Mouse (Mus musculus) midbrain, embryonic 10.5 days (tissue): ENCODE results near the gene Cep78. TPM values are rescaled to one million over a fixed set of nuclear protein-coding genes. Genes with fewer than 3 reads are reported as not detected.
A peak's percentile ranks its signal among the peaks of the same experiment; 100 is the strongest.

ENCODE experiments used
- DNase-seq: peaks from one replicate; pipeline ENCODE4 v3.0.0-alpha.2; 2017; ENCODE audit warnings: low spot score
- H3K27ac ChIP-seq: fragments of 300-500 bp; sonication (generic); replicated peaks from 2 replicates; pipeline ENCODE4 v1.5.1; 2016; ENCODE audit warnings: mild to moderate bottlenecking
- H3K27me3 ChIP-seq: fragments of 300-500 bp; sonication (generic); 2 replicates; pipeline ENCODE4 v1.6.1; 2016; ENCODE audit warnings: low read depth, mild to moderate bottlenecking; ENCODE audit not compliant: poor library complexity, severe bottlenecking
- H3K36me3 ChIP-seq: fragments of 300-500 bp; sonication (generic); 2 replicates; pipeline ENCODE4 v1.6.1; 2016; ENCODE audit warnings: mild to moderate bottlenecking, moderate library complexity
- H3K4me1 ChIP-seq: fragments of 300-500 bp; sonication (generic); 2 replicates; pipeline ENCODE4 v1.6.1; 2016
- H3K4me3 ChIP-seq: fragments of 300-500 bp; sonication (generic); 2 replicates; pipeline ENCODE4 v1.5.1; 2016; ENCODE audit warnings: mild to moderate bottlenecking, moderate library complexity
- H3K9me3 ChIP-seq: fragments of 300-500 bp; sonication (generic); replicated peaks from 2 replicates; pipeline ENCODE4 v1.6.1; 2016; ENCODE audit warnings: mild to moderate bottlenecking
- WGBS: fragments of 180-500 bp; shearing (Covaris S2); methylation state at CpG from one replicate; pipeline ENCODE4 v1.1.7; 2016; 5-methylcytosine and 5-hydroxymethylcytosine counted together
- polyA plus RNA-seq: library from polyadenylated mRNA; unstranded; fragments of >200 nt; fragmentation: Nextera tagmentation; extraction: Ambion mirVana; gene quantifications from 2 replicates; pipeline ENCODE4 v1.2.1, GENCODE M21; 2016

Cep78 gene
- polyA plus RNA-seq, 1 experiment from 2014 or later: 59.4 TPM

DNA sequence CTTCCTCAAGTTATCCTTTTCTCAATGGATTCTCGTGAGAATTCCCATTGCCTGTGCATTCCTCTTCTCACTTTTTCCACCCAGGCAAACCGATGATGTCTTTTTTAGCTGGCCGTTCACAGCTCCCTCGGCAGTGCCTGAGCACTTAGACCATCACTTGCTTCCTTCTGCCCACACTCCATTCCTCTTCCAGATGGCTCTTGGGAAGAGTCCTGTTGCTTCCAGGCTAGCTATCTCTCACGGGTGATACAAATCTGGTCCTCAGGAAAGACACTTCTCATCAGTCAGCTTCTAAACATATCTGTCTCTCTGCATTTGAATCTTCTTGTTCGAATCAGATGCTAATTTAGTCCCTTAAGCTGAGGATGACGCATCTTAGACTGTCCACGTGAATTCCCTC, 22.3 kb upstream of the Cep78 start:
- 89% methylated on average over 8 of the region's 8 CpGs for WGBS
- H3K9me3 ChIP-seq: no peaks in the 10 kb centered on the region
- no peak for DNase-seq

DNA sequence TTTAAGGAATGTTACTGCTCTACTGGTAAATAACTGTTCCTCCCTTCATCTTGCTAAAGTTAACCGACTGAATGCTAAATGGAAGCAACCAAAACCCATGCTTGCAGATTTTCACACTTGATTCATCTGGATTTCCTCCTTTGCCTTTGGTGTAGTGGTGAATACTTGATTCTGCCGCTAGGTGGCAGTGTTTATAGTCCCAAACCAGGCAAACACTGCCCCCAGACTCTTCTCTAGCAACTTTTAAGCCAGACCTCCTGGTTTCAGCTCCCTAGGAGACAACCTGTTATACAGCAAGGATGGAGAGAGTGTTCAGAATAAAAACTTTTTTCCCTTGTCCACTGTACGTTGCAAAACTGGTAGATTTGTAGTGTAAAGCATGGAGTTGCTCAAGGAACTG, 13.4 kb upstream of the Cep78 start:
- Histone ChIP-seq H3K36me3 (no peaks in the 10 kb centered on the region), H3K4me1 (peaks cover 7% of the 10 kb centered on the region), H3K27ac (no peak overlapping the region), H3K27me3 (no peaks in the 10 kb centered on the region), H3K4me3 (no peak overlapping the region), H3K9me3 (no peaks in the 10 kb centered on the region)
- DNase-seq: peak; percentile 58
- 4% methylated on average over 3 of the region's 3 CpGs for WGBS

More for the DNA sequence above, 22.3 kb upstream of the Cep78 start:
- H3K36me3 ChIP-seq: no peaks in the 10 kb centered on the region
- H3K4me1 ChIP-seq: 0 out of 2 replicates have a peak, but pooled peaks cover 2% of the 10 kb centered on the region
- H3K27ac ChIP-seq: no peak overlapping the region
- no peaks in the 10 kb centered on the region for H3K27me3 ChIP-seq
- no peak overlapping the region for H3K4me3 ChIP-seq

DNA sequence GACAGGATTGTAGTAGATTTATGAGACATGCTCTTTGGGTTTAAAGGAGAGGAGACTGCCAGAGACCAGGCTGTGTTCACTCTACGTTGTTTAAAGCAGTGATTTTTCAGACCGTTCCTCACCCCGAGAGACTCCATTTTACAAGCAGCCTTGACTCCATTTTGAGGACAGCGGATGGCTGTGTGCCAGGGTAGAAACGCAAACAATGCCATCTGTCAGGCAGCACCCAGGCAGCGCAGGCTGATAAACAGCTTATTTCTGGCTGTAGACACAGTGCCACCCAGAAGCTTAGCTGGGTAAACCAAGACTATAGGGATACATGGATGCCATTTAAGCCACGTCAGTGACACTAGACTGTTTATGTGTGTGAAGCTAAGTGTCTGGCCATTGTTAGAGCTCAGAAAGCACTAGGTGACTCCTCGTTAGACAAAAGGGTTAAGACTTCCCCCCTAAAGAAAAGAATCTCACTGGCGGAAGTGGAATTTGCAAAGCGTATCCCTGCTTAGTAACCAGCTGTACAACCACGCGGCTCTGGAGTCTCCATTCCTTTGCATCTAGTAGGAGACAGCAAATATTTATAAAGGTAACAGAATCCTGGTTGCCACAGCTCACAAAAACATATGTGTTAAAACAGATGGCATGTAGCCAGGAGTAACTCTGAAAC, 12.2 kb upstream of the Cep78 start:
- Histone ChIP-seq H3K4me1 (peaks cover 7% of the 10 kb centered on the region), H3K27me3 (no peaks in the 10 kb centered on the region), H3K36me3 (no peaks in the 10 kb centered on the region), H3K9me3 (no peaks in the 10 kb centered on the region), H3K27ac (peak overlapping the region; percentile 72), H3K4me3 (no peak overlapping the region)
- 66% methylated on average over 12 of the region's 12 CpGs for WGBS
- peak; percentile 15 for DNase-seq

DNA sequence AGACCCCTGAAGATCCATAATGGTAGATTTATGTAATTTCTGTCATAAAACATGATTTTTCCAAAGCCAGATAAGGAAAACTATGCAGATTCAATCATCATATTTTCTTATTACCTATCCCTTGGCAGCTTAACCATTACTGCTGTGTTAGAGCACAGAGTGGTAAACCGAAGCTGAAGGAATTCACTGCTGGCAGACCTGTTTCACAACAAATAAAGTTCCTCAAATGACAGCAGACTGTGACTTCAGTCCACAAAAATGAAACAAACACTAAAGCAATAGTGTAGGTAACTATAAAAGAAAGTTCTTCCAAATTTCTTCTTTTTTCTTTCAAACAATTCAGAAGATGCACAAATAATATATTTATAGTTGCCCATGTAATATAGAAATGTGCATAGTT, 5.3 kb upstream of the Cep78 start:
- 94% methylated on average over 1 of the region's 1 CpGs for WGBS
- H3K36me3 ChIP-seq: peaks cover 6% of the 10 kb centered on the region; the same call in 1 of the 2 replicates
- DNase-seq: no peak
- no peaks in the 10 kb centered on the region for H3K27me3 ChIP-seq
- no peaks in the 10 kb centered on the region for H3K9me3 ChIP-seq
- no peak overlapping the region for H3K4me3 ChIP-seq
- peaks cover 9% of the 10 kb centered on the region for H3K4me1 ChIP-seq
- H3K27ac ChIP-seq: no peak overlapping the region

DNA sequence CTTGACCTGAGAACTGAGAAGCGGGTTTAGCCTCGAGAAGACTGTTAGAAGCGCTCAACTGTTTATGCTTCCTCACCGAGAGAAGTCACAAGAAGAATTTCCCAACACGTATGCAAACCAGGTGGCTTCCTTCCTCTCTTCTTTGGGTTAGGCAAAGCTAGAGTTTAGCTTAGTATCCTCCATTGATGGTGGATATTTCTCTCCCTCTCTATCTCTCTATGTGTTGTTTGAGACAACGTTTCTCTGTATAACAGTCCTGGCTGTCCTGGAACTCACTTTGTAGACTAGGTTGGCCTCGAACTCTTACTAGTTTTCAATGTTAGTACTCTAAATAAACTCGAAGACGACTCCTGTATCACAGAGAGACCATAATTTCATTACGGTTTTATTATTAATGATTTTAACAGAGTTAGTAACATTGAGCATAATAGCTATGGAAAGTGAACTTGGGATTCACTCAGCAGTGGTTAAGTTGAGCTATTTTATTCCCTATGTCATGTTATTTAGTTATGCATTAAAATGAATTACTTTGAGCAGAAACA, 454 bp upstream of the Cep78 start:
- Histone ChIP-seq H3K9me3 (no peaks in the 10 kb centered on the region), H3K4me1 (peaks cover 29% of the 10 kb centered on the region), H3K27me3 (no peaks in the 10 kb centered on the region), H3K36me3 (peaks cover 19% of the 10 kb centered on the region), H3K27ac (peak overlapping the region; percentile 98), H3K4me3 (peak overlapping the region; percentile 88)
- WGBS: 31% methylated on average over 10 of the region's 10 CpGs
- no peak for DNase-seq

DNA sequence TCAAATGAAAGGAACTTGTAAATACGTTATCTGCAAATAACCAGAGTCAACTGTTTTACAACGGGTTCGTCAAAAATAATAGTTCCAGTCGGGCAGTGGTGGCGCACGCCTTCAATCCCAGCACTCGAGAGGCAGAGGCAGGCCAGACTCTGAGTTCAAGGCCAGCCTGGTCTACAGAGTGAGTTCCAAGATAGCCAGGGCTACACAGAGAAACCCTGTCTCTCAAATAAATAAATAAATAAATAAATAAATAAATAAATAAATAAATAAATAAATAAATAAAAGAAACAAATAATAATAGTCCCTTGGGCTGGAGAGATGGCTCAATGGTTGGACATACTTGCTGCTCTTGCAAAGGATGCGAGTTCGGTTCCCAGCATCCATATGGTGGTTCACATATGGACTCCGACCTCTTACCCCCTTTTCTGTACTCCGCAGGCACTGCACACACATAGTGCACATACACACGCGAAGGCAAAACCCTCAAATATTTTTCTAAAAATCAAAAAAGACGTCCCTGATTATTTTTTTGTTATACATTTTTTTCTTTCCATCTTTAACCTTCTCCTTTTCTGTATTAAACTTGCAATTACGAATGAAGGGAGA, 947 bp downstream of the Cep78 start:
- peak overlapping the region; percentile 98 for H3K27ac ChIP-seq
- no peaks in the 10 kb centered on the region for H3K27me3 ChIP-seq
- 58% methylated on average over 15 of the region's 15 CpGs for WGBS
- peaks cover 29% of the 10 kb centered on the region for H3K4me1 ChIP-seq
- no peak for DNase-seq
- H3K9me3 ChIP-seq: no peaks in the 10 kb centered on the region
- peak overlapping the region; percentile 88 for H3K4me3 ChIP-seq
- H3K36me3 ChIP-seq: peaks cover 33% of the 10 kb centered on the region

DNA sequence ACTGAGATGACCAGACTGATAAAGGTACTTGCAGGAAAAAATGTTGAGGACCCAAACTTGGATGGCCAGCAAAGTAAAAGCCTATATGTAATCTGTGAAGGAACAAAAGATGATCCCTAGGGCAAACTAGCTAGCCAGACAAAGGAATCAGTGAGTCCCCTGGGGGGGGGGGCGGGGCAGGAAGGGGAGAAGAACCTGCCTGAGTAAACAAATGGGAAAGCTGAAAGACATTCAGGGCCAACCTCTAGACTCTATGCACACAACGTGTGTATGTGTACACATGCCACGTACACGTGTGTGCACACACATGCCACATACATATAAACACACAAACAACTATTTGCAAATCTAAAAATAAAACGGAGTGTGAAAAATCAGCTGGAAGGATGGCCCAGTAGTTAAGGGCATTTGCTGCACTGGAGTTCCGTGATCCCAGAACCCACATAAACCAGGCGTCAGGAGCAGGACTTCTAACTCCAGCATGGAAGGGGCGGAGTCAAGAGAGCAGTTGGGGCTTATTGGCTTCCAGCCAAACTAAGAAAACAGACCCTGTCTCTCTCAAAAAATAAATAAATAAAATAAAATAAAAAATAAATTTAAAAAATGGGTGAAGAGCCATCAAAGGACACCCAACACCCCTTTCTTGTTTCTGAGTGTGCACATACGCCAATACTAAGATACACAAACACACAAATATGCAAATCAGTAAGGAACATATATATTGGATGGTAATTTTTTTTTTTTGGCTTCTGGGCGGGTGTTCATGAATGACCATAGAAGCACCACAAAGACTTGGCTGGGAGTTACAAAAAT, 1.7 kb downstream of the Cep78 start:
- Histone ChIP-seq H3K4me3 (peak overlapping the region; percentile 88), H3K4me1 (peaks cover 29% of the 10 kb centered on the region), H3K27ac (peak overlapping the region; percentile 23; the same call in 1 of the 2 replicates), H3K36me3 (peaks cover 39% of the 10 kb centered on the region), H3K9me3 (no peaks in the 10 kb centered on the region), H3K27me3 (no peaks in the 10 kb centered on the region)
- DNase-seq: peak; percentile 24
- WGBS: 46% methylated on average over 9 of the region's 10 CpGs

DNA sequence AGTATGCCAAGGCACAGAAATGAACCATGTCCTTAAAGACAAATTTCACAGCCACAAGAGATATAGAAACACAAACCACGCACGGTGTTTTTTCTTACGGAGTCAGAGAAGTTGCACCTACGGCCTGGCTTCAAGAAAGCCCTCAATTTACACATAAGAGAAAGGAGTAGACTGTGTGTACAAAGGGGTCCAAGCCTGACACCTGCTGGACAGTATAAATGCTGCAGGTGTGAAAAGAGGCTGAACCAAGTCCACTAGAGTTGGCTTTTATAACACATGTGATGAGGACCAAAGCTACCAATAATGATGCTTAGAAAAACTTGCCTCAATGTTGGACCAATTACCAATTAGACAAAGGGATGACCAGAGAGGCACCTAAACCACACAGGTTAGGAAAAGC, 2.9 kb downstream of the Cep78 start:
- H3K36me3 ChIP-seq: peaks cover 45% of the 10 kb centered on the region
- 81% methylated on average over 4 of the region's 4 CpGs for WGBS
- no peak overlapping the region for H3K4me3 ChIP-seq
- H3K4me1 ChIP-seq: peaks cover 29% of the 10 kb centered on the region
- H3K27ac ChIP-seq: no peak overlapping the region
- H3K27me3 ChIP-seq: no peaks in the 10 kb centered on the region
- DNase-seq: peak; percentile 50
- no peaks in the 10 kb centered on the region for H3K9me3 ChIP-seq

DNA sequence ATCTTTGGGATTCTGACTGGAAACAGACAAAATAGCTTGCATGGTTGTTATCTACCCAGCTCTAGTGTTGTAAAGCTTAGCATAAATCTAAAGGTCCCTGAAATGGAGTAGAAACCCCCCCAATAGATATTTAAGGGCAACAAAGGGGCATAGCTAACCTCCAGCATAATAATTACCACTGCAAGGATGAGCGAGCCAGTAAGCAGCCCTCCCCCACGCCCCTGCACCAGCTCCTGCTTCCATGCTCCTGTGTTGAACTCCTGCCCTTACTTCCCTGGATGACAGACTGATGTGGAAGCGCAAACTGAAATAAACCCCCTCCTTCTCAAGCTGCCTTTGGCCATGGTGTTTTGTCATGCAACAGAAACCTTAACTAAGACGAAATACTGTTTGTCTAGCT, 11.4 kb downstream of the Cep78 start:
- Histone ChIP-seq H3K27ac (no peak overlapping the region), H3K27me3 (no peaks in the 10 kb centered on the region), H3K4me3 (no peak overlapping the region), H3K36me3 (peaks cover 99% of the 10 kb centered on the region), H3K4me1 (no peaks in the 10 kb centered on the region), H3K9me3 (no peaks in the 10 kb centered on the region)
- WGBS: 87% methylated on average over 4 of the region's 4 CpGs
- DNase-seq: no peak

DNA sequence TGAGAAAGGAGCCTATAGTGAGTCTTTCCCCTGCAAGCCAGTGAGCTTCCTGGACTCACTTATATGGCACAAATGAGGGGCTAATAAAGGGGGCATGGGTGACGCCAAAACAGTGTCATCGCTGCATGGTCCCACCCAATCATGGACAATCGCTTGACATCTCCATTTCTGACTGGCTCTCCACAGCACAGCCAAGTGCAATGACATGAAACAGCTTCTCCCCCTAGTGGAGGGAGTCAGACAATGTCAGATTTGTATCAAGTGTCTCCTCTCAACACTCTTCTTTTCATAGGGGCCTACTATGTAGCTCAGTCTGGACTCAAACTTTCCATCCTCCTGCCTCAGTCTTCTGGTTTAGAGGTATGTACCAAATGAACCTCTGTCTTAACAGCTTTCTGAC, 19.7 kb downstream of the Cep78 start:
- H3K27me3 ChIP-seq: no peaks in the 10 kb centered on the region
- no peaks in the 10 kb centered on the region for H3K4me1 ChIP-seq
- H3K27ac ChIP-seq: no peak overlapping the region
- H3K9me3 ChIP-seq: no peaks in the 10 kb centered on the region
- peak; percentile 20 for DNase-seq
- peaks cover 94% of the 10 kb centered on the region for H3K36me3 ChIP-seq
- 77% methylated on average over 3 of the region's 3 CpGs for WGBS
- no peak overlapping the region for H3K4me3 ChIP-seq

DNA sequence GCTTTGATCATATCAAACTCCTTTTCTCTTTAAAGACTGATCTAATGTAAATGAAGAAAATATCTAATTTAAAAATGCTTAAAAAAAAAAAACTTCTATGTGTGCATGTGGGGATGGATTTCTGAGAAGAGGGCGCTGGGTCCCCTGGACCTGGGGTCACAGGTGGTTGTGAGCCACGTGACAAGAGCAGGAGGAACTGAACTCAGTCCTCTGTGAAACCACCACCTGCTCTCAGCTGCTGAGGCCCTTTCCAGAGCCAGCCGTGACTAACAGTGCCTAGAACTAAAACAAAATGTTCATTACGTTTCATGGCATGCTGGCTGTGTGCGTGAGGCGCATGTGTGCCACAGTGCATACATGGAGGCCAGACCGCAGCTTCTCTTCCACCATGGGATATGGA, 20.3 kb downstream of the Cep78 start:
- no peak for DNase-seq
- Histone ChIP-seq H3K4me1 (no peaks in the 10 kb centered on the region), H3K36me3 (peaks cover 94% of the 10 kb centered on the region), H3K4me3 (no peak overlapping the region), H3K27me3 (no peaks in the 10 kb centered on the region), H3K9me3 (no peaks in the 10 kb centered on the region), H3K27ac (no peak overlapping the region)
- WGBS: 95% methylated on average over 7 of the region's 7 CpGs

DNA sequence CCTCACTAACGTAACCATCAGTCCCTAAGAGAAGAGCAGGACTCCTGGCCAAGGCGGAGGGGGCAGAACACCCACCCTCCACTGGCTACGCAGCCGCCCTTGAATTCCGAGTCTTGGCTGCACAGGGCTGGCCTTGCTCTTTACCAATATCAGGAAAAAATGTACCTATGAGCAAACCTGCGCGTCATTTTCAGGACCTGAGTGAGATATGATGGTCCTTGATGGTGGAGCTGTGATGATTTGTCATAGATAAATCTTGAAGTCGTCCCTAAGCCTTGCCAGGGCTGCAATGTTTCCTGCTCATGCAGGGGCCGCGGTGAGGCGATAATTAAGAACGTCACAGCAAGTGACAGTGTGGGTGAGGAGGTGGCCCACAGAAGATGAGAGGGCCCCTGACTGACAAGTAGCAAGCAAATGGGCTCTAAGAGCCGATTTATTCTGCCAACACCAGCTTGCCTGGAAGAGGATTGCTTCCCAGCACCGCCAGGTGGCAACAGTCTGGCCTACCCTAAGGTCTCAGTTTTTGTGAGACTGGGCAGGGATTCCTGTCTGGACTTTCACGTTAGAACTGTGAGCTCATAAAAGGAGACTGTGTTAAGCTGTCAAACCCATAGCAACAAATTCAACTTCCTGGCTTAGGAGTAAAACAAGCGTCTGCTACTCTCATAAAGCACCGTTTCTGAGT, 21.6 kb downstream of the Cep78 start:
- Histone ChIP-seq H3K36me3 (peaks cover 94% of the 10 kb centered on the region), H3K4me1 (no peaks in the 10 kb centered on the region), H3K4me3 (no peak overlapping the region), H3K27me3 (no peaks in the 10 kb centered on the region), H3K27ac (no peak overlapping the region), H3K9me3 (no peaks in the 10 kb centered on the region)
- no peak for DNase-seq
- WGBS: 92% methylated on average over 17 of the region's 17 CpGs
